Mouse (Mus musculus) forebrain, embryonic 15.5 days (tissue): Measurements from ENCODE around the gene Slc7a7. TPM values are rescaled to one million over a fixed set of nuclear protein-coding genes. Genes with fewer than 3 reads are reported as not detected.

Experiments used
- ATAC-seq: fragments of 200-750 bp; cut with Nextera tagmentation; replicated peaks from 2 replicates; pipeline ENCODE4 v1.8.0; 2017; ENCODE audit warnings: mild to moderate bottlenecking, moderate TSS enrichment, moderate library complexity
- H3K27ac ChIP-seq: fragments of 300-500 bp; sonication (generic); replicated peaks from 2 replicates; pipeline ENCODE4 v1.5.1; 2015; ENCODE audit warnings: mild to moderate bottlenecking, inconsistent platforms
- H3K27me3 ChIP-seq: fragments of 300-500 bp; sonication (generic); 2 replicates; pipeline ENCODE4 v1.6.1; 2015; ENCODE audit warnings: inconsistent platforms
- H3K36me3 ChIP-seq: fragments of 300-500 bp; sonication (generic); 2 replicates; pipeline ENCODE4 v1.6.1; 2015; ENCODE audit warnings: mild to moderate bottlenecking, inconsistent platforms
- H3K4me1 ChIP-seq: fragments of 300-500 bp; sonication (generic); 2 replicates; pipeline ENCODE4 v1.6.1; 2015; ENCODE audit warnings: inconsistent platforms
- H3K4me2 ChIP-seq: fragments of 300-500 bp; sonication (generic); replicated peaks from 2 replicates; pipeline ENCODE4 v1.6.1; 2015; ENCODE audit warnings: mild to moderate bottlenecking, inconsistent platforms
- H3K4me3 ChIP-seq: fragments of 300-500 bp; sonication (generic); 2 replicates; pipeline ENCODE4 v1.5.1; 2015; ENCODE audit warnings: mild to moderate bottlenecking, inconsistent platforms
- H3K9ac ChIP-seq: fragments of 300-500 bp; sonication (generic); replicated peaks from 2 replicates; pipeline ENCODE4 v1.6.1; 2015; ENCODE audit warnings: mild to moderate bottlenecking, inconsistent platforms
- H3K9me3 ChIP-seq: fragments of 300-500 bp; sonication (generic); 2 replicates; pipeline ENCODE4 v1.6.1; 2016; ENCODE audit warnings: inconsistent platforms
- WGBS: fragments of 180-500 bp; shearing (Covaris S2); methylation state at CpG from one replicate; pipeline ENCODE4 v1.1.7; 2015; ENCODE audit warnings: mixed read lengths; 5-methylcytosine and 5-hydroxymethylcytosine counted together
- polyA plus RNA-seq: library from polyadenylated mRNA; unstranded; fragments of >200 nt; fragmentation: Nextera tagmentation; extraction: Ambion mirVana; gene quantifications from 2 replicates; pipeline ENCODE4 v1.2.1, GENCODE M21; 2015

Gene Slc7a7
- polyA plus RNA-seq, 1 experiment from 2014 or later, result 5.0 TPM

GRCm38 (mm10) chr14:54431334-54432077 is 13.9 kb upstream of the Slc7a7 start, which contains the start of gene Mmp14:
Gene Mmp14 (plus strand): TSS chr14:54431612.
- peaks cover 64% of the 10 kb centered on the region for H3K4me1 ChIP-seq

GRCm38 (mm10) chr14:54430406-54431145 is 13.0 kb upstream of the Slc7a7 start:
- no peaks in the 10 kb centered on the region for H3K9me3 ChIP-seq
- peaks cover 69% of the 10 kb centered on the region for H3K4me1 ChIP-seq
- no peaks in the 10 kb centered on the region for H3K27me3 ChIP-seq
- WGBS, result 4% methylated on average over 18 of the region's 18 CpGs
- no peak for ATAC-seq
- H3K4me2 ChIP-seq, result peak overlapping the region; percentile 67
- H3K36me3 ChIP-seq, result 0 out of 2 replicates have a peak, but pooled peaks cover 2% of the 10 kb centered on the region
- peak overlapping the region; percentile 69 for H3K9ac ChIP-seq
- H3K27ac ChIP-seq, result peak overlapping the region; percentile 88
- peak overlapping the region; percentile 59 for H3K4me3 ChIP-seq

More at GRCm38 (mm10) chr14:54431334-54432077, 13.9 kb upstream of the Slc7a7 start, which contains the start of gene Mmp14:
- Histone ChIP-seq H3K27ac (peak within 1 kb of the TSS; percentile 88), H3K4me2 (peak within 1 kb of the TSS; percentile 67), H3K4me3 (peak within 1 kb of the TSS; percentile 59), H3K9ac (peak within 1 kb of the TSS; percentile 69), H3K9me3 (no peaks in the 10 kb centered on the region), H3K27me3 (no peaks in the 10 kb centered on the region), H3K36me3 (0 out of 2 replicates have a peak, but pooled peaks cover 2% of the 10 kb centered on the region)
- under 1% methylated on average over 45 of the region's 49 CpGs for WGBS
- peak; percentile 41 for ATAC-seq

GRCm38 (mm10) chr14:54429332-54430093 is 11.9 kb upstream of the Slc7a7 start:
- Histone ChIP-seq H3K4me2 (peak overlapping the region; percentile 67; the same call in 1 of the 2 replicates), H3K4me1 (peaks cover 71% of the 10 kb centered on the region), H3K9me3 (no peaks in the 10 kb centered on the region), H3K27ac (peak overlapping the region; percentile 88), H3K36me3 (0 out of 2 replicates have a peak, but pooled peaks cover 2% of the 10 kb centered on the region), H3K27me3 (no peaks in the 10 kb centered on the region), H3K4me3 (no peak overlapping the region; the same call in 1 of the 2 replicates), H3K9ac (no peak overlapping the region)
- ATAC-seq, result no peak
- 58% methylated on average over 7 of the region's 7 CpGs for WGBS

GRCm38 (mm10) chr14:54428421-54428820 is 10.8 kb upstream of the Slc7a7 start:
- no peak for ATAC-seq
- Histone ChIP-seq H3K4me3 (no peak overlapping the region), H3K9me3 (no peaks in the 10 kb centered on the region), H3K27me3 (no peaks in the 10 kb centered on the region), H3K36me3 (0 out of 2 replicates have a peak, but pooled peaks cover 2% of the 10 kb centered on the region), H3K4me1 (peaks cover 62% of the 10 kb centered on the region), H3K4me2 (no peak overlapping the region), H3K27ac (no peak overlapping the region), H3K9ac (no peak overlapping the region)
- 92% methylated on average over 5 of the region's 5 CpGs for WGBS

GRCm38 (mm10) chr14:54427696-54428095 is 10.1 kb upstream of the Slc7a7 start:
- Histone ChIP-seq H3K4me3 (peak overlapping the region; percentile 77), H3K4me2 (peak overlapping the region; percentile 57), H3K27ac (no peak overlapping the region), H3K9me3 (no peaks in the 10 kb centered on the region), H3K27me3 (no peaks in the 10 kb centered on the region), H3K4me1 (peaks cover 55% of the 10 kb centered on the region), H3K36me3 (0 out of 2 replicates have a peak, but pooled peaks cover 2% of the 10 kb centered on the region), H3K9ac (0 out of 2 replicates have a peak overlapping the region, but pooled peaks have one; percentile 79)
- 92% methylated on average over 7 of the region's 7 CpGs for WGBS
- no peak for ATAC-seq

GRCm38 (mm10) chr14:54426689-54427398 is 9.3 kb upstream of the Slc7a7 start, which contains the start of gene Mrpl52:
Gene Mrpl52 (plus strand): TSS chr14:54426909.
- Histone ChIP-seq H3K9me3 (no peaks in the 10 kb centered on the region), H3K36me3 (0 out of 2 replicates have a peak, but pooled peaks cover 2% of the 10 kb centered on the region), H3K27ac (peak within 1 kb of the TSS; percentile 91), H3K27me3 (no peaks in the 10 kb centered on the region), H3K9ac (peak within 1 kb of the TSS; percentile 79), H3K4me3 (peak within 1 kb of the TSS; percentile 77), H3K4me1 (peaks cover 46% of the 10 kb centered on the region), H3K4me2 (peak within 1 kb of the TSS; percentile 57)
- ATAC-seq, result peak; percentile 82
- WGBS, result under 1% methylated on average over 48 of the region's 48 CpGs

- peak overlapping the region; percentile 57 for H3K4me2 ChIP-seq
- no peaks in the 10 kb centered on the region for H3K9me3 ChIP-seq
- peaks cover 40% of the 10 kb centered on the region for H3K4me1 ChIP-seq
- ATAC-seq, result peak; percentile 49
- H3K4me3 ChIP-seq, result peak overlapping the region; percentile 77
- H3K9ac ChIP-seq, result peak overlapping the region; percentile 79
- 33% methylated on average over 14 of the region's 14 CpGs for WGBS
- peak overlapping the region; percentile 91 for H3K27ac ChIP-seq
- 0 out of 2 replicates have a peak, but pooled peaks cover 2% of the 10 kb centered on the region for H3K36me3 ChIP-seq
- no peaks in the 10 kb centered on the region for H3K27me3 ChIP-seq
Observed at GRCm38 (mm10) chr14:54426003-54426688, 8.6 kb upstream of the Slc7a7 start.

GRCm38 (mm10) chr14:54425540-54425939 is 8.0 kb upstream of the Slc7a7 start:
- Histone ChIP-seq H3K4me2 (peak overlapping the region; percentile 57), H3K9me3 (no peaks in the 10 kb centered on the region), H3K27ac (no peak overlapping the region), H3K4me1 (peaks cover 34% of the 10 kb centered on the region), H3K27me3 (no peaks in the 10 kb centered on the region), H3K4me3 (peak overlapping the region; percentile 77; the same call in 1 of the 2 replicates), H3K36me3 (0 out of 2 replicates have a peak, but pooled peaks cover 2% of the 10 kb centered on the region), H3K9ac (no peak overlapping the region)
- ATAC-seq, result no peak
- WGBS, result 80% methylated on average over 1 of the region's 1 CpGs

GRCm38 (mm10) chr14:54424634-54425033 is 7.1 kb upstream of the Slc7a7 start:
- no peaks in the 10 kb centered on the region for H3K27me3 ChIP-seq
- 0 out of 2 replicates have a peak, but pooled peaks cover 2% of the 10 kb centered on the region for H3K36me3 ChIP-seq
- H3K4me3 ChIP-seq, result no peak overlapping the region
- H3K4me2 ChIP-seq, result no peak overlapping the region
- H3K9ac ChIP-seq, result no peak overlapping the region
- H3K27ac ChIP-seq, result no peak overlapping the region
- no peaks in the 10 kb centered on the region for H3K9me3 ChIP-seq
- H3K4me1 ChIP-seq, result peaks cover 25% of the 10 kb centered on the region
- 88% methylated on average over 1 of the region's 1 CpGs for WGBS
- no peak for ATAC-seq

GRCm38 (mm10) chr14:54423406-54423805 is 5.8 kb upstream of the Slc7a7 start:
- H3K4me2 ChIP-seq, result no peak overlapping the region
- ATAC-seq, result no peak
- H3K27ac ChIP-seq, result no peak overlapping the region
- H3K9ac ChIP-seq, result no peak overlapping the region
- H3K9me3 ChIP-seq, result no peaks in the 10 kb centered on the region
- no peak overlapping the region for H3K4me3 ChIP-seq
- no peaks in the 10 kb centered on the region for H3K27me3 ChIP-seq
- peaks cover 19% of the 10 kb centered on the region for H3K4me1 ChIP-seq
- WGBS, result 62% methylated on average over 5 of the region's 5 CpGs
- H3K36me3 ChIP-seq, result no peaks in the 10 kb centered on the region
